Mouse (Mus musculus) layer of hippocampus, adult 2 months (tissue): ENCODE measurements around the gene Vsig2. TPM values are rescaled to one million over a fixed set of nuclear protein-coding genes. Genes with fewer than 3 reads are reported as not detected.

Experiments used
- DNase-seq, 2 experiments: peaks; one replicate each; pipeline ENCODE4 v3.0.0; 2022; ENCODE audit warnings: low spot score in 2 of 2
- H3K27ac ChIP-seq: fragments of 200-600 bp; 2 replicates; pipeline ENCODE4 v1.8.1; 2022
- H3K4me3 ChIP-seq: fragments of 200-600 bp; 2 replicates; pipeline ENCODE4 v1.8.1; 2022; ENCODE audit warnings: mild to moderate bottlenecking
- CTCF ChIP-seq: fragments of 200-600 bp; conservative IDR thresholded peaks from 2 replicates; pipeline ENCODE4 v1.8.1; 2022; ENCODE audit warnings: antibody characterized with exemption, mild to moderate bottlenecking, moderate library complexity
- total RNA-seq, 2 experiments: library from RNA; stranded (reverse); gene quantifications; 2 replicates each; pipeline ENCODE4 v1.2.3; 2021

The Vsig2 gene
- total RNA-seq, 2 experiments from 2014 or later, result 2.5 to 3.7 TPM

- no peak for DNase-seq
- H3K27ac ChIP-seq, result no peak overlapping the region
- no peak for TF ChIP-seq CTCF
- H3K4me3 ChIP-seq, result no peak overlapping the region
These were observed 47.7 kb downstream of the Vsig2 start for GRCm38 (mm10) chr9:37586718-37587117.

- Histone ChIP-seq H3K27ac (no peak overlapping the region), H3K4me3 (no peak overlapping the region)
- DNase-seq, result no peak
- no peak for TF ChIP-seq CTCF
These were observed 51.3 kb downstream of the Vsig2 start for GRCm38 (mm10) chr9:37590381-37590780.

GRCm38 (mm10) chr9:37592025-37592424 is 53.0 kb downstream of the Vsig2 start:
- Histone ChIP-seq H3K4me3 (no peak overlapping the region), H3K27ac (no peak overlapping the region)
- no peak for DNase-seq
- TF ChIP-seq CTCF, result no peak

- Histone ChIP-seq H3K4me3 (no peak overlapping the region), H3K27ac (no peak overlapping the region)
- no peak for DNase-seq
- TF ChIP-seq CTCF, result no peak
These were observed 53.6 kb downstream of the Vsig2 start for GRCm38 (mm10) chr9:37592633-37593032.

- no peak for TF ChIP-seq CTCF
- no peak overlapping the region for H3K27ac ChIP-seq
- no peak for DNase-seq
- no peak overlapping the region for H3K4me3 ChIP-seq
These were observed 54.6 kb downstream of the Vsig2 start for GRCm38 (mm10) chr9:37593690-37594089.

Other genes with a start within 250 kb of the Vsig2 start
- gene Ccdc15, start 190.8 kb upstream of the Vsig2 start, total RNA-seq, result 1 to 10 TPM; 1.6 to 3.1 TPM
- gene Hepacam, start 171.9 kb upstream of the Vsig2 start, total RNA-seq, result 10 to 100 TPM; 65.9 to 68.1 TPM
- gene Robo4, start 137.4 kb upstream of the Vsig2 start, total RNA-seq, result 1 to 10 TPM; 4.9 to 5.8 TPM
- gene Robo3, start 106.0 kb upstream of the Vsig2 start, total RNA-seq, result 10 to 100 TPM; 14.8 to 19.0 TPM
- gene Msantd2, start 49.9 kb upstream of the Vsig2 start, total RNA-seq, result 10 to 100 TPM; 20.5 to 25.6 TPM
- gene Esam, start 11.2 kb upstream of the Vsig2 start, total RNA-seq, result 10 to 100 TPM; 18.3 to 19.3 TPM
- 1,000 to 10,000 TPM; 1,464 to 1,512 TPM for gene Nrgn, start 13.6 kb downstream of the Vsig2 start, total RNA-seq
- gene Siae, start 16.4 kb downstream of the Vsig2 start, total RNA-seq, result 10 to 100 TPM in 1 of 2 experiments, 1 to 10 TPM in 1; 9.6 to 14.0 TPM
- gene Spa17, start 74.5 kb downstream of the Vsig2 start, total RNA-seq, result 1 to 10 TPM; 1.5 to 1.9 TPM
- gene Tbrg1, start 118.1 kb downstream of the Vsig2 start, total RNA-seq, result 10 to 100 TPM; 46.9 to 47.0 TPM
- gene Panx3, start 130.0 kb downstream of the Vsig2 start, total RNA-seq, result not detected
- not detected for gene Olfr160, start 177.0 kb downstream of the Vsig2 start, total RNA-seq
- not detected for gene Olfr874, start 205.9 kb downstream of the Vsig2 start, total RNA-seq
- not detected for gene Olfr875, start 232.6 kb downstream of the Vsig2 start, total RNA-seq